Comparison of ENCODE assay signal across 8 mouse cellular contexts in the genomic region with DNA sequence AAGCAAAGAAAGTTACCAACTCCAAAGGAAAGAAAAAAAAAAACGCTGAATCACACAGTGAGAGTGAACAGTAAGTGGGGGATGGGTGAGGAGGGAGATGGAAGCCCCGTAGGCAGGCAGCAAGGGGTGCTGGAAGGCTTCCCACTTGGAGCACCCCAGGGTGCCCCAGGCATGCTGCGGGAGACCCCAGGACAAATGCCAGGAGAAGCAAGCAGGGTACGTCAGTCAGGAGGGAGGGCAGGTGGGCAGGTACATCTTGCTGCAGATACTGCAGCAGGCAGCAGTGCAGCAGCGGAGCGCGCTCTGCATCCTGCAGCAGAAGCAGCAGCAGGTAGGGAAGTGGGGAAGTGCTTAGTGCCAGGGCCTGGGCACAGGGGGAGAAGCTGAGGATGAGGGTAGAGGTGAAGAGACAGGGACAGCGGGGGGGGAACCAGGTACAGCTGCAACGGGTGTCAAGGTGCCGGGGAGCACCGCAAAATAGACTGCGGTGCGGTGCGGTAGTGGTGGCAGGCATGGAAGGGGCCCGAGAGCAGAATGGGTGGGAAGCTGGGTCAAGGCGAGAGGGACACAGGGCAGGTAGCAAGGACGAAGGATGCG. TPM values are rescaled to one million over a fixed set of nuclear protein-coding genes. Genes with fewer than 3 reads are reported as not detected.
DNase-seq lines count a peak whose midpoint lies in the region; ATAC-seq and TF ChIP-seq lines count a peak whose summit lies in the region.

Gene Nphp4 (plus strand): TSS at position 280 of the 597 bp plus-strand sequence.

- H3K36me3 ChIP-seq in heart, embryonic 10.5 days: no peaks in the 10 kb centered on the region
- no peaks in the 10 kb centered on the region for H3K36me3 ChIP-seq in testis, adult 2 months (ENCODE audit: control insufficient read depth, insufficient read depth, low read length)
- H3K36me3 ChIP-seq in hindbrain, embryonic 12.5 days: 0 out of 2 replicates have a peak, but pooled peaks cover 2% of the 10 kb centered on the region
- H3K36me3 ChIP-seq in liver, embryonic 11.5 days (ENCODE audit: control insufficient read depth, insufficient read depth, low read length): no peaks in the 10 kb centered on the region
- no peaks in the 10 kb centered on the region for H3K36me3 ChIP-seq in stomach, embryonic 16.5 days (ENCODE audit: control insufficient read depth, insufficient read depth, low read length)

- peak within 1 kb of the TSS; percentile 90 for H3K4me2 ChIP-seq in hindbrain, embryonic 12.5 days (replicated peaks)
- H3K4me2 ChIP-seq in liver, embryonic 11.5 days: peak within 1 kb of the TSS; percentile 65
- peak within 1 kb of the TSS; percentile 56 for H3K4me2 ChIP-seq in stomach, embryonic 16.5 days (ENCODE audit: low read depth, low read length)

- no peak for TF ChIP-seq CTCF in testis, adult 2 months (IDR thresholded peaks at IDR 0.05; ENCODE audit: control insufficient read depth, insufficient read depth, insufficient replicate concordance, low read depth, low read length)

- no peak; the same call in 1 of the 2 replicates for ATAC-seq in hindbrain, embryonic 12.5 days (ENCODE audit: low FRiP score)
- ATAC-seq in liver, embryonic 11.5 days (replicated peaks; ENCODE audit: low FRiP score): no peak
- ATAC-seq in stomach, embryonic 16.5 days (ENCODE audit: insufficient read depth, low FRiP score): no peak

- peak within 1 kb of the TSS; percentile 83 for H3K9ac ChIP-seq in hindbrain, embryonic 12.5 days
- H3K9ac ChIP-seq in liver, embryonic 11.5 days (ENCODE audit: low read depth, low read length): no peak within 1 kb of the TSS
- peak within 1 kb of the TSS; percentile 79 for H3K9ac ChIP-seq in stomach, embryonic 16.5 days (ENCODE audit: low read length)

- DNase-seq in heart, embryonic 10.5 days (ENCODE audit: low spot score): no peak
- DNase-seq in heart, postnatal 36 days: no peak
- DNase-seq in testis, postnatal 10 days (ENCODE audit: low spot score): no peak
- no peak for DNase-seq in liver, embryonic 11.5 days (ENCODE audit: low spot score)
- no peak for DNase-seq in embryo, embryonic 9.5 days (ENCODE audit: extremely low spot score)

- no peak for TF ChIP-seq POLR2A in testis, adult 2 months (IDR thresholded peaks at IDR 0.05; ENCODE audit: control insufficient read depth, low read depth, low read length)

- H3K4me1 ChIP-seq in heart, embryonic 10.5 days: peaks cover 23% of the 10 kb centered on the region
- H3K4me1 ChIP-seq in testis, adult 2 months (ENCODE audit: control insufficient read depth, insufficient read depth, low read length): peaks cover 36% of the 10 kb centered on the region
- H3K4me1 ChIP-seq in hindbrain, embryonic 12.5 days: peaks cover 20% of the 10 kb centered on the region
- H3K4me1 ChIP-seq in liver, embryonic 11.5 days (replicated peaks; ENCODE audit: control insufficient read depth, insufficient read depth, low read length): no peaks in the 10 kb centered on the region; the same call in 1 of the 2 replicates
- peaks cover 16% of the 10 kb centered on the region for H3K4me1 ChIP-seq in stomach, embryonic 16.5 days (ENCODE audit: control insufficient read depth, insufficient read depth, low read length)

- 4% methylated on average over 18 of the region's 18 CpGs for WGBS in heart, embryonic 10.5 days
- 4% methylated on average over 18 of the region's 18 CpGs for WGBS in hindbrain, embryonic 12.5 days
- 8% methylated on average over 18 of the region's 18 CpGs for WGBS in liver, embryonic 11.5 days
- WGBS in stomach, embryonic 16.5 days: 3% methylated on average over 18 of the region's 18 CpGs

- H3K9me3 ChIP-seq in heart, embryonic 10.5 days: 0 out of 2 replicates have a peak, but pooled peaks cover 12% of the 10 kb centered on the region
- peaks cover 13% of the 10 kb centered on the region for H3K9me3 ChIP-seq in hindbrain, embryonic 12.5 days (replicated peaks)
- H3K9me3 ChIP-seq in liver, embryonic 11.5 days (ENCODE audit: control insufficient read depth, low read length): peaks cover 6% of the 10 kb centered on the region; the same call in 1 of the 2 replicates
- peaks cover 8% of the 10 kb centered on the region; the same call in 1 of the 2 replicates for H3K9me3 ChIP-seq in stomach, embryonic 16.5 days (replicated peaks; ENCODE audit: control insufficient read depth, low read length)

- H3K27me3 ChIP-seq in heart, embryonic 10.5 days (ENCODE audit: insufficient read depth, poor library complexity, severe bottlenecking): peaks cover 44% of the 10 kb centered on the region
- no peaks in the 10 kb centered on the region for H3K27me3 ChIP-seq in testis, adult 2 months (ENCODE audit: control insufficient read depth, insufficient read depth, low read length)
- peaks cover 18% of the 10 kb centered on the region for H3K27me3 ChIP-seq in hindbrain, embryonic 12.5 days
- H3K27me3 ChIP-seq in liver, embryonic 11.5 days (replicated peaks; ENCODE audit: control insufficient read depth, insufficient read depth, low read length): peaks cover 40% of the 10 kb centered on the region
- peaks cover 11% of the 10 kb centered on the region; the same call in 1 of the 2 replicates for H3K27me3 ChIP-seq in stomach, embryonic 16.5 days (ENCODE audit: control insufficient read depth, insufficient read depth, low read length)

- peak within 1 kb of the TSS; percentile 70 for H3K4me3 ChIP-seq in heart, embryonic 10.5 days
- H3K4me3 ChIP-seq in testis, adult 2 months (ENCODE audit: control insufficient read depth, low read depth, low read length): peak within 1 kb of the TSS; percentile 92
- peak within 1 kb of the TSS; percentile 80 for H3K4me3 ChIP-seq in hindbrain, embryonic 12.5 days
- H3K4me3 ChIP-seq in liver, embryonic 11.5 days (ENCODE audit: low read depth, low read length): peak within 1 kb of the TSS; percentile 55
- peak within 1 kb of the TSS; percentile 91 for H3K4me3 ChIP-seq in stomach, embryonic 16.5 days (replicated peaks; ENCODE audit: low read length)

- intact Hi-C loops in heart, postnatal 36 days (cut with DNase I): loop anchor here (5.0 kb wide), 1 partner anchor 149 kb away; the partner anchor contains the start of gene Rpl22

- peak within 1 kb of the TSS; percentile 97 for H3K27ac ChIP-seq in heart, embryonic 10.5 days
- no peak within 1 kb of the TSS for H3K27ac ChIP-seq in testis, adult 2 months (ENCODE audit: control insufficient read depth, insufficient read depth, low read depth, low read length)
- H3K27ac ChIP-seq in hindbrain, embryonic 12.5 days: no peak within 1 kb of the TSS
- no peak within 1 kb of the TSS for H3K27ac ChIP-seq in liver, embryonic 11.5 days (ENCODE audit: low read depth, low read length)
- H3K27ac ChIP-seq in stomach, embryonic 16.5 days (ENCODE audit: low read length): no peak within 1 kb of the TSS

RNA-seq across cellular contexts. Expression of gene Nphp4, which starts in this region (rescaled TPM):
- 3.2 and 3.7 TPM in 2 replicates for polyA plus RNA-seq in heart, embryonic 10.5 days (2016; fragmentation: Nextera tagmentation; extraction: Ambion mirVana)
- total RNA-seq in heart, postnatal 36 days (2021): under 1 TPM; 0.89 to 1.00 TPM
- 15.3 and 17.3 TPM in 2 replicates for polyA plus RNA-seq in testis, adult 2 months (2012; rRNA removed)
- 7.5 and 8.9 TPM in 2 replicates for polyA plus RNA-seq in hindbrain, embryonic 12.5 days (2016; fragmentation: Nextera tagmentation; extraction: Ambion mirVana)
- 1.0 and 1.2 TPM in 2 replicates for polyA plus RNA-seq in liver, embryonic 11.5 days (2014; fragmentation: Nextera tagmentation; extraction: Ambion mirVana)
- polyA plus RNA-seq in stomach, embryonic 16.5 days (2015; fragmentation: Nextera tagmentation; extraction: Ambion mirVana): 2.2 and 2.4 TPM in 2 replicates
